Mouse (Mus musculus): ENCODE results near the gene Cipc.
A peak's percentile ranks its signal among the peaks of the same experiment; 100 is the strongest.

Cipc gene

DNA sequence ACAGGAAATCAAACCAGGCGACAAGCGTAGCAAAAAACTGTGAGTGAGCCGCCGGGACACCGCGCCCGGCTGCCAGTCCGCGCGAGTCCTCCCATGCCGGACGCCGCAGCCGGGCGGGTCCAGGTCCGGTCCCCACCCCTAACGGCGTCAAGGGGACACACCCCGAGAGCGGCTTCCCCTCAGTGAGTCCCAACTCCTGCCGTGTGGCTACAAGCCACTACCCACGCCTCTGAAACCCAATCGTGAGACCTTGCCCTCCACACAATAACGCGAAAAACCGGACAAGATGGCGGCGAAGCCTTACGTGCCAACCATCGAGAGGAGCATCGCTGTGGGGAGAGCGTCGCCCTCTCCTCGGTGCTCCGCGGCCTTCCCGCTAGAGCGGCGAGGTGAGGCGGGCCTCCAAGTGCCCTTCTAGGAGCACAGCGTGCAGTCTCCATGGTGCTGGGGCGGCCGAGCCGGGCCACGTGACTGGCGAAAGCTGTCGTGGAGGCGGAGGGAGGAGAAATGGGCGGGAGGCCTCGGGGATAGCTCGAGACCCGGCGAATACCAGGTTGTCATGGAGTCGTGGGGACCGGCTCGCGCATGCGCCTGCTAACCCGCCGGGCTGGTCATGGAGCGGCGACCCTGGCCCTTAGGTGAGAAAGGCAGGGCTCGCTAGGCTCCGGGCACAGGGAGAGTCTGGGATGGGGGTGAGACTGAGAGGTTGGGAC lies at the start of gene Cipc:
Cipc (plus strand) TSS at position 182 of the 713 bp plus-strand sequence.
- DNase-seq (ENCODE audit: low read depth in 1 of 2, low spot score in 2 of 2) = peak; percentile 96

- DNase-seq (ENCODE audit: low read depth in 1 of 2, low spot score in 2 of 2) = no peak
Measured at GRCm38 (mm10) chr12:86897769-86898273, 49.0 kb upstream of the Cipc start.

GRCm38 (mm10) chr12:86898448-86898847 lies 48.4 kb upstream of the Cipc start:
- DNase-seq (ENCODE audit: low read depth in 1 of 2, low spot score in 2 of 2) = no peak

DNA sequence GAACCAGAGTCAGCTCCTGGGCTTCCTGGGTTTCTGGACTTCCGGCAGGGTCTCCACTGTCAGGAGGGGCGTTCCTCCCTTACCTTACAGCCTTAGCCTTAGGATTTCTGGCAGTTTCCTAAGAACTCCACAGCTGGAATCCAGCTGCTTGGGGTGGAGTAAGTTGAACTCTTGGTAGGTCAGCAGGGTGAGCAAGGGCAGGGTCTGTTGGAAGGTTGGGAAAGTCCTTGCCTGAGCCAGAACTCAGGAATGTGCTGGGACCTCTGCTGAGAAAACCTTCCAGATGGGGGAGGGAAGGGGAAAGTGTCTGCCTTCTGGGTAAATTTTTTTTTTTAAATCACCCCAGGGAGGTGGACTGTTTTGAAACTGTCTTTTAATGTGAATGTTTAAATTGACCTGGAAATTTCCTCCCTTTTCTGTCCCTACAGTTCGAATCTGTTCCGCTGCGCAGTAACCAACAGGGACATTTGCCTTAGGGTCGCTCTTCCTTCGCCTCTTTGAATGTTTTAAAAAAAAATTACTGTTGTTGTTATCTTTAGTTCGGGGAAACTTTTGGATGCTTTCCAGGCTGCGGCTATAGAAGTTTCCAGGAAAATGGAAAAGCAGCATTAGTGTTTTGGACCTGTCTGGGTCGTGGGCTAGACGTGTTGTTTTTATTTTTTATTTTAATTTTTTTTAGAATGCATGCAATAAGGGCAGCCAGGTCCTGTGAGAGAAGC lies 47.2 kb upstream of the Cipc start:
- no peak for DNase-seq (ENCODE audit: low read depth in 1 of 2, low spot score in 2 of 2)

- DNase-seq (ENCODE audit: low read depth in 1 of 2, low spot score in 2 of 2) = no peak
Measured at GRCm38 (mm10) chr12:86903828-86904806, 42.7 kb upstream of the Cipc start.

- no peak for DNase-seq (ENCODE audit: low read depth in 1 of 2, low spot score in 2 of 2)
Measured at GRCm38 (mm10) chr12:86905203-86905602, 41.6 kb upstream of the Cipc start.

- no peak for DNase-seq (ENCODE audit: low read depth in 1 of 2, low spot score in 2 of 2)
Measured at GRCm38 (mm10) chr12:86905876-86906275, 41.0 kb upstream of the Cipc start.

DNA sequence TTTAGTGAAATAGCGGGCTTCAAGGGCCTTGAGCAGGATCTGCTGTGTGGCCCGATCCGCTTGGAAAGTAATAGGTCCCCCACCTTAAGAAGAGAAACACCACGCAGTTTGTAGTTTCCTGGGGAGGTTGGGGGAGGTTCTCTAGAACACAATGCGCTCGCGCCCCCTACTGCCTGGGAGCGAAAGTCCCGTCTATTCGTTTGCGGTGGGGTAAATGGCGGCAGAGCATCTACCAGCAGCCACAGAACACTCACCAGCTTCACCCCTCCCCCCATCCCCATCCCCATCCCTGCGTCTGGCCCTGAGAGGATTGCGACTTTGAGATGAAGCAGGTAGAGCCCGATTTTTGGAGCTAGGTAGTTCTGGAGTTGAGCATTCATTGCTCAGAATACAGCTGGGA lies 40.4 kb upstream of the Cipc start:
- DNase-seq (ENCODE audit: low read depth in 1 of 2, low spot score in 2 of 2) = peak in 1 of 2 experiments; percentile 72

GRCm38 (mm10) chr12:86911482-86911931 lies 35.3 kb upstream of the Cipc start:
- DNase-seq (ENCODE audit: low read depth in 1 of 2, low spot score in 2 of 2) = no peak

DNA sequence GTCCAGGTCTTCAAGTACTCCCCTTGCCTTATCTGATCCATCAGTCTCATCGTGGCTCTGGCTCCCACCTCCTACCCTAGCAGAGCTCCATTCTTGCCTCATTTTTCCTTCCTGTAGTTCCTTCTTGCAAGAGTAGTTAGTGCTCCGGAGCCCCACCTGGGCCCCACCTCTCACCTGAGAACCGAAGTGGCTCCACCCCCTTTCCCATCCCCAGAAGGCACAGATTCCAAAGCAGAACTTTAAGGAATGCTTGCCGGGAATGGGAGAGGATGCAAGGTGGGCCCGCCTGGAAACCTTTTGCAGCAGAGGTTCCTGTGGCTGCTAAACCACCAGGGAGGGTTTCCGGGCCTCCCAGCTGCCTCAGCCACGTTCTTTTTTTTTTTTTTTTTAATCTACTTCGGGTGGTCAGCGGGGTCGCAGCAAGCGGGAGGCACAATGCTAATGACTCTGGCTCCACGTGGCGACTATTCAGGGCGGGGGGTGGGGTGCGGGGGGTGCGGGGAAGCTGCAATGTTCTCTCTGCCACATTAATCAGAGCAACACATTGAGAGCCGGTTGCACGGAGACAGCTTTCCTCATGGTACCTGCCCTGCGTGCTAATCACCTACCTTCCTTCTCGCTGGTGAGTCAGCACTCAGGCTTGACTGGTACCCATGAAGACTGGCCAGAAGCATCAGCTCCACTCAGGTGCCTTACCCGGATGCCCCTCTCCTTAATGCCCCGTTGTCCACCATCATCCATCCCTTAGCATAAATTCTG lies 34.3 kb upstream of the Cipc start:
- no peak for DNase-seq (ENCODE audit: low read depth in 1 of 2, low spot score in 2 of 2)

GRCm38 (mm10) chr12:86914351-86914750 lies 32.5 kb upstream of the Cipc start:
- DNase-seq (ENCODE audit: low read depth in 1 of 2, low spot score in 2 of 2) = no peak

DNA sequence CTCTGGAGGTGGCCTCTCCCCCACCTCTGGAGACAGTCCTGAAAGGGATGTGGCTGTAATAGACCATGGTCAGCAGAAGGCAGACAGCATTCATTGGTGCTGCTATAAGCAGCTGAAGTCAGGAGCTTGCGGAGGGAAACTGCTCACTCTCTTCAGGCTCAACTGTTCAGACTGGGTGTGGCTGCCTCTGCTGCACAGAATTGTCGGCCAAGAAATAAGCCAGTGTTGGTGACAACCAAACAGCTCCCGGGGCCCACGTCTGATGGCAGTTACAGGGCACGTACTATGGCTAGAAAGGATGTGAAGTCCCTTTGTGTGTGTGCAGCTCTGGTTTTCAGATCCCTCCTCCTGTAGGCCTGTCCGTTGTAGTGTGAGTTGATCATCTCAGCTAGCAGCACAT lies 32.1 kb upstream of the Cipc start:
- DNase-seq (ENCODE audit: low read depth in 1 of 2, low spot score in 2 of 2) = no peak

DNA sequence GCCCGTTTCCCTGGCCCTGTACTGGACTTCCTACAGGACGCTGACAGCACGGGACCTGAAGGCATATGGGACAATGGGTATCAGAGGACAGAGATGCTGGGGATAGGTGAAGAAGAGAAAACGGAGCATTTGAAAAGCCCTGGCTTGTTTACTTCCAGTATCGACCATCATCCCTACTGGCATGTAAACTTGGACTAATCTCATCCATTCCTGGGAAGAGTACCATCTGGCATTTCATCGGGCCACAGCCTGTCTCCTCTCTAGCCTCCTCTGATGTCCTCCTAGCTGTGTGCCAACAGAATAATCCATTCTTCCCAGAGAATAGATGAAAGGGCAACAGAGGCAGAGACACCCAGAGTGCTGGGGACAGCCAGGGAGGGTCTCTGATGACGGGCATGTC lies 31.2 kb upstream of the Cipc start:
- no peak for DNase-seq (ENCODE audit: low read depth in 1 of 2, low spot score in 2 of 2)

GRCm38 (mm10) chr12:86916796-86917573 lies 29.9 kb upstream of the Cipc start:
- DNase-seq (ENCODE audit: low read depth in 1 of 2, low spot score in 2 of 2) = no peak

GRCm38 (mm10) chr12:86918361-86918967 lies 28.4 kb upstream of the Cipc start:
- DNase-seq (ENCODE audit: low read depth in 1 of 2, low spot score in 2 of 2) = no peak

- no peak for DNase-seq (ENCODE audit: low read depth in 1 of 2, low spot score in 2 of 2)
Measured at GRCm38 (mm10) chr12:86918983-86919722, 27.7 kb upstream of the Cipc start.

GRCm38 (mm10) chr12:86923837-86924236 lies 23.0 kb upstream of the Cipc start:
- peak in 1 of 2 experiments; percentile 55 for DNase-seq (ENCODE audit: low read depth in 1 of 2, low spot score in 2 of 2)

- no peak for DNase-seq (ENCODE audit: low read depth in 1 of 2, low spot score in 2 of 2)
Measured at GRCm38 (mm10) chr12:86930934-86931729, 15.7 kb upstream of the Cipc start.
